Mouse (Mus musculus) kidney, adult 9 months (tissue): Measurements from ENCODE around the gene Wfdc18.

Experiments
- DNase-seq: peaks from one replicate; pipeline ENCODE4 v3.0.0; 2022

The Wfdc18 gene

DNA sequence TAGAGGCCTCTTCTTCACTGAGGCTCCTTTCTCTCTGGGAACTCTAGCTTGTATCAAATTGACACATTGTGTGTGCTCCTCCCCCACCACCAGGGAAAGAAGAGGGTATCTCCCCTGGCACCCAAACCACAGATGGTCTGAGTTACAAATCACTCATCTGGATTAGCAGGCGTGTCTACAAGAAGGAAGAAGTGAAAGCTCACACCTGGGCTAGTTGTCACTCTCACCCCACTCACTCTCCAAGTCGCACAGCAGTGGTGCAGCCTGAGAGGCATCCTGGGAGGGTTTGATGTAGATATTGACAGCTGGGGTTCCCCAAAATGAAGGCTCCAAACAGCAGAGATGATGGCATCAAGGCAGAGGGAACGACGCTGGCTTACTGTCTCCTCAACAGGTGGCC lies 37.3 kb downstream of the Wfdc18 start:
- no peak for DNase-seq

GRCm38 (mm10) chr11:83746681-83747080 lies 37.9 kb downstream of the Wfdc18 start, which contains the start of gene Wfdc21:
Gene Wfdc21, plus strand, starts transcription at chr11:83746940.
- no peak for DNase-seq

GRCm38 (mm10) chr11:83747376-83748265 lies 38.8 kb downstream of the Wfdc18 start:
- no peak for DNase-seq

DNA sequence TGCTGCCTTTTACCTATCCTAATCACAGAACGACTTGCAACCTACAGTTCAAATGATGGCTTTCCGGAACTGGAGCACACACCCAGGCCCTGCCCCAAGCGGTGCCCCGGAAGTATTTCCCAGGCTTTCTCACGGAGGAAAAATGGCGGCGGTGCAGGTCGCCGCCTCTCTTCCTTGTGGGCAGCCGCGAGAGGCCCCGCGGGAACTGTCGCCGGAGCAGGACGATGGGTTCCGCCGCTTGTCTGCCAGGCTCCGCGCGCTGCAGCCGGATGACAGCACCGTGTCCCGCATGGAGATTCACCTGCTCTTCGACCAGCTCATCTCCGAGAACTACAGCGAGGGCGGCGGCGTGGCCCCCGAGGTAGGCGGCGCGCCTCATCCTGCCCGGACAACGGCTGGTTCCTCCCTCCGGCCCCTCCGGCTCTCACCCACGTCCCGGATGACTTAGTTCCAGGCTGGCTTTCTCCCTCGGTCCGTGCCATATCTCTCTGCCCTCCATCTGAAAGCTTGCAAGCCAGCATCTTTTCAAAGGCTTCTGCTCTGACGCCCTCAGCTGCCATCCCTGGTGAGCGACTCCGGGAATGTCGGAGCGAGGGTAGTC lies 44.9 kb downstream of the Wfdc18 start, which contains the start of gene Heatr6:
Gene Heatr6 (plus strand): TSS at position 116 of the 601 bp plus-strand sequence.
- DNase-seq: peak; percentile 91

DNA sequence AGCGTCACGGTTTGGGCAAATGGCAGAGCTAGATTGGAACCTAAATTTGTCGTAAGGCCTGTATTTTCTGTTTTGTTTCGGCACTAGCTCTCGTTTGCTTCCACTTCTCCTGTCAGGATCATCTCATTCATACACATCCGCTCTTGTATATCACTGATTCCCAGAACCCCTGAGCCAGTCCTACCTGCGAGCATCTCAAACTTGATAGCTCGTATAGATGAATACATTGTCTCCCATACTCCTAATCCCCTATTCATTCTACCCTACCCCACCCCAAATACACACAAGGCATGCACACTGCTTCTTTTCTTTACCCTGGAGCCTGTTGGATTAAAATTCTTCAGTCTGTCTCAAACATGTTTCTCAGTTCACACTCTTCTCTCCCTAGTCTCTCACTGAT lies 45.4 kb downstream of the Wfdc18 start:
- DNase-seq: no peak
